Mouse (Mus musculus) CH12.LX (cell line): ENCODE results near the gene Pigw. TPM values are rescaled to one million over a fixed set of nuclear protein-coding genes. Genes with fewer than 3 reads are reported as not detected.

ENCODE experiments used
- DNase-seq: peaks from one replicate; pipeline ENCODE4 v3.0.0-alpha.2; 2013; ENCODE audit errors: extremely low read depth
- H3K27ac ChIP-seq: 2 replicates; pipeline ENCODE4 v1.5.1; 2012; ENCODE audit warnings: low read depth, mild to moderate bottlenecking, control low read depth, moderate library complexity; ENCODE audit not compliant: insufficient read depth
- H3K27me3 ChIP-seq: replicated peaks from 2 replicates; pipeline ENCODE3; 2012; ENCODE audit warnings: inconsistent platforms
- H3K36me3 ChIP-seq, 2 experiments: replicated peaks in 1 of 2; 2 replicates each; pipeline versions ENCODE3 to v1.6.1; 2012; ENCODE audit warnings: inconsistent platforms in 1 of 2, low read length in 1 of 2, mild to moderate bottlenecking in 1 of 2, mixed read lengths in 1 of 2, moderate library complexity in 1 of 2; ENCODE audit not compliant: control insufficient read depth in 1 of 2, insufficient read depth in 1 of 2
- H3K4me1 ChIP-seq, 2 experiments: 2 replicates each; pipeline ENCODE4 v1.6.1; 2012; ENCODE audit warnings: inconsistent platforms in 1 of 2, moderate library complexity in 1 of 2; ENCODE audit not compliant: insufficient read depth in 2 of 2, control insufficient read depth in 1 of 2
- H3K4me2 ChIP-seq: 2 replicates; pipeline ENCODE4 v1.6.1; 2012; ENCODE audit warnings: low read depth, mild to moderate bottlenecking, control low read depth; ENCODE audit not compliant: poor library complexity, insufficient read depth, severe bottlenecking
- H3K4me3 ChIP-seq, 3 experiments: fragments of 150-350 bp in 1 of 3; sonication (generic) in 1 of 3; replicated peaks in 1 of 3; 2 replicates each; pipeline versions ENCODE3 to v1.5.1; 2011 to 2012; ENCODE audit warnings: low read depth in 2 of 3, low read length in 2 of 3, mild to moderate bottlenecking in 2 of 3, moderate library complexity in 2 of 3, control low read depth in 1 of 3, improper control_type of control experiment in 1 of 3, inconsistent platforms in 1 of 3, mixed read lengths in 1 of 3; ENCODE audit not compliant: poor library complexity in 1 of 3
- H3K79me2 ChIP-seq: replicated peaks from 2 replicates; pipeline ENCODE4 v1.6.1; 2012; ENCODE audit warnings: mild to moderate bottlenecking, moderate library complexity; ENCODE audit not compliant: control insufficient read depth, poor library complexity, insufficient read depth, severe bottlenecking; ENCODE audit errors: extremely low read depth
- H3K9ac ChIP-seq: 2 replicates; pipeline ENCODE4 v1.6.1; 2012; ENCODE audit warnings: low read depth, mild to moderate bottlenecking, control low read depth, moderate library complexity; ENCODE audit not compliant: insufficient read depth
- H3K9me3 ChIP-seq: replicated peaks from 2 replicates; pipeline ENCODE3; 2012; ENCODE audit warnings: low read length, inconsistent platforms, mixed read lengths
- BHLHE40 ChIP-seq: IDR thresholded peaks from 2 replicates; pipeline ENCODE4 v1.6.1; 2011; ENCODE audit warnings: mild to moderate bottlenecking, low read depth, low read length, improper control_type of control experiment
- CHD1 ChIP-seq: IDR thresholded peaks from 2 replicates; pipeline ENCODE4 v1.6.1; 2012; ENCODE audit warnings: low read depth, low read length, improper control_type of control experiment, inconsistent platforms
- CHD2 ChIP-seq: IDR thresholded peaks from 2 replicates; pipeline ENCODE4 v1.6.1; 2011; ENCODE audit warnings: low read length, improper control_type of control experiment
- CTCF ChIP-seq, 2 experiments: IDR thresholded peaks in 1 of 2; conservative IDR thresholded peaks in 1 of 2; 2 replicates each; pipeline ENCODE4 v1.5.1; 2011 to 2012; ENCODE audit warnings: low read depth in 2 of 2, low read length in 2 of 2, improper control_type of control experiment in 1 of 2, inconsistent platforms in 1 of 2, mild to moderate bottlenecking in 1 of 2, moderate library complexity in 1 of 2
- E2F4 ChIP-seq: IDR thresholded peaks from 2 replicates; pipeline ENCODE4 v1.6.1; 2011; ENCODE audit warnings: low read depth, low read length, improper control_type of control experiment; ENCODE audit not compliant: insufficient replicate concordance
- ELF1 ChIP-seq: IDR thresholded peaks from 2 replicates; pipeline ENCODE4 v1.6.1; 2014; ENCODE audit warnings: low read depth, mild to moderate bottlenecking, inconsistent platforms, low read length, improper control_type of control experiment
- EP300 ChIP-seq: IDR thresholded peaks from 2 replicates; pipeline ENCODE4 v1.6.1; 2011; ENCODE audit warnings: low read length, improper control_type of control experiment
- HCFC1 ChIP-seq: IDR thresholded peaks from 2 replicates; pipeline ENCODE4 v1.6.1; 2012; ENCODE audit warnings: low read depth, mild to moderate bottlenecking, inconsistent platforms, low read length, improper control_type of control experiment
- JUND ChIP-seq: conservative IDR thresholded peaks from 2 replicates; pipeline ENCODE4 v1.6.1; 2011; ENCODE audit warnings: low read depth, low read length, improper control_type of control experiment
- MAFK ChIP-seq: IDR thresholded peaks from 2 replicates; pipeline ENCODE4 v1.6.1; 2011; ENCODE audit warnings: low read length, improper control_type of control experiment; ENCODE audit not compliant: insufficient replicate concordance
- MAX ChIP-seq: IDR thresholded peaks from 2 replicates; pipeline ENCODE4 v1.6.1; 2011; ENCODE audit warnings: low read length, improper control_type of control experiment
- MXI1 ChIP-seq: IDR thresholded peaks from 2 replicates; pipeline ENCODE4 v1.6.1; 2011; ENCODE audit warnings: mild to moderate bottlenecking, low read depth, low read length, improper control_type of control experiment
- NELFE ChIP-seq: IDR thresholded peaks from 2 replicates; pipeline ENCODE4 v1.6.1; 2011; ENCODE audit warnings: low read depth, low read length, improper control_type of control experiment
- NRF1 ChIP-seq: IDR thresholded peaks from 2 replicates; pipeline ENCODE4 v1.6.1; 2014; ENCODE audit warnings: low read depth, mild to moderate bottlenecking, inconsistent platforms, low read length, improper control_type of control experiment, moderate library complexity
- PAX5 ChIP-seq: IDR thresholded peaks from 2 replicates; pipeline ENCODE4 v1.6.1; 2012; ENCODE audit warnings: low read length, inconsistent platforms, mixed read lengths
- RAD21 ChIP-seq: IDR thresholded peaks from 2 replicates; pipeline ENCODE4 v1.6.1; 2011; ENCODE audit warnings: low read depth, mild to moderate bottlenecking, low read length, improper control_type of control experiment, moderate library complexity
- SIN3A ChIP-seq: IDR thresholded peaks from 2 replicates; pipeline ENCODE4 v1.6.1; 2012; ENCODE audit warnings: low read length, improper control_type of control experiment, inconsistent platforms
- TBP ChIP-seq: conservative IDR thresholded peaks from 2 replicates; pipeline ENCODE4 v1.6.1; 2011; ENCODE audit warnings: low read depth, low read length, improper control_type of control experiment
- TCF12 ChIP-seq: IDR thresholded peaks from 2 replicates; pipeline ENCODE4 v1.6.1; 2014; ENCODE audit warnings: low read depth, mild to moderate bottlenecking, inconsistent platforms, low read length, improper control_type of control experiment
- UBTF ChIP-seq: IDR thresholded peaks from 2 replicates; pipeline ENCODE4 v1.6.1; 2012; ENCODE audit warnings: low read depth, mild to moderate bottlenecking, inconsistent platforms, low read length, improper control_type of control experiment, moderate library complexity
- USF1 ChIP-seq: IDR thresholded peaks from 2 replicates; pipeline ENCODE4 v1.6.1; 2014; ENCODE audit warnings: low read depth, mild to moderate bottlenecking, inconsistent platforms, low read length, improper control_type of control experiment
- ZC3H11A ChIP-seq: IDR thresholded peaks from 2 replicates; pipeline ENCODE4 v1.6.1; 2012; ENCODE audit warnings: low read depth, mild to moderate bottlenecking, inconsistent platforms, low read length, improper control_type of control experiment
- ZKSCAN1 ChIP-seq: IDR thresholded peaks from 2 replicates; pipeline ENCODE4 v1.6.1; 2012; ENCODE audit warnings: low read depth, inconsistent platforms, low read length, improper control_type of control experiment, borderline replicate concordance
- ZMIZ1 ChIP-seq: IDR thresholded peaks from 2 replicates; pipeline ENCODE4 v1.6.1; 2012; ENCODE audit warnings: low read depth, mild to moderate bottlenecking, inconsistent platforms, low read length, improper control_type of control experiment
- dilution Hi-C: fragments of 300-500 bp; cut with MboI; formaldehyde crosslinking; loops from 2 replicates; pipeline ENCODE4 v1.14.3; 2020; ENCODE audit warnings: low sequenced_read_pairs; ENCODE audit not compliant: extremely low pct_unique_long_range_greater_than_20kb, extremely low pct_ligation_motif_present
- in situ Hi-C: fragments of 300-500 bp; cut with MboI; formaldehyde crosslinking; loops from 3 replicates; pipeline ENCODE4 v1.14.3; 2019; ENCODE audit warnings: low sequenced_read_pairs, low pct_ligation_motif_present, low pct_unique_long_range_greater_than_20kb, mixed read lengths
- polyA plus RNA-seq: library from polyadenylated mRNA; unstranded; fragments of >175 nt; gene quantifications from 2 replicates; pipeline ENCODE4 v1.2.1, GENCODE M21; 2012; ENCODE audit warnings: low read depth; ENCODE audit not compliant: insufficient read length
- total RNA-seq, 2 experiments: library from RNA; depleted of rRNA; stranded (reverse); fragments of 300-350 nt in 1 of 2; fragments of >200 nt in 1 of 2; gene quantifications; 2 replicates each; pipeline ENCODE4 v1.2.3; 2012 to 2014

Pigw gene
- total and polyA plus RNA-seq, 3 experiments: 5.7 to 9.2 (median 6.5) TPM

DNA sequence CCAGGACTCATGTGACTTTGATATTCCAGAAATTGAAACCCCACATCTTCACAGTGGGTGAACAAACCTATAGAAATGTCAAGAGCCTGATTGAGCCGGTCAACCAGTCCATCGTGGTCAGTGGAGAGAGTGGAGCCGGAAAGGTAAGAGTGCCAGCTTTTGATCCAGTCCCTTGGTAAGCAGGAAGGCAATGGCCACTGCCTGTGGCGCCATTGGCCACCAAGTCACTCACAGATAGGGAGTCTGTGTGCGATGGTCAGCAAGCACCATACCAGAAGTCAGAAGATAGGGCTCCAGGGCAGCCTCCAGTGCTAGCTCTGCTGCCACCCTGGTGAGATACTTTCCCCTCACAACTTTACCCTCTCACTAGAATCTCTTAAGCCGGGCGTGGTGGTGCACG lies 7.9 kb upstream of the Pigw start:
- H3K9me3 ChIP-seq: no peaks in the 10 kb centered on the region
- H3K27me3 ChIP-seq: no peaks in the 10 kb centered on the region
- H3K79me2 ChIP-seq: no peaks in the 10 kb centered on the region
- H3K36me3 ChIP-seq: peaks cover 59 to 91% of the 10 kb centered on the region in 2 experiments
- DNase-seq: no peak
- no peak overlapping the region for H3K9ac ChIP-seq
- no peak overlapping the region for H3K4me2 ChIP-seq
- H3K4me1 ChIP-seq: no peaks in the 10 kb centered on the region
- no peak overlapping the region for H3K27ac ChIP-seq
- TF ChIP-seq HCFC1 (no peak), ZKSCAN1 (no peak), MXI1 (no peak), BHLHE40 (no peak), PAX5 (no peak), SIN3A (no peak), USF1 (no peak), ELF1 (no peak), NELFE (no peak), UBTF (no peak), ZC3H11A (no peak), TBP (no peak), E2F4 (no peak), CTCF (conservative IDR thresholded peaks at IDR 0.05 in 1 of 2, IDR thresholded peaks at IDR 0.05 in 1 of 2; ENCODE audit: low read depth in 2 of 2, low read length in 2 of 2) (no peak), MAFK (no peak), JUND (no peak)
- H3K4me3 ChIP-seq: no peak overlapping the region
- in situ Hi-C loops: no loop called here
- dilution Hi-C loops: no loop called here

DNA sequence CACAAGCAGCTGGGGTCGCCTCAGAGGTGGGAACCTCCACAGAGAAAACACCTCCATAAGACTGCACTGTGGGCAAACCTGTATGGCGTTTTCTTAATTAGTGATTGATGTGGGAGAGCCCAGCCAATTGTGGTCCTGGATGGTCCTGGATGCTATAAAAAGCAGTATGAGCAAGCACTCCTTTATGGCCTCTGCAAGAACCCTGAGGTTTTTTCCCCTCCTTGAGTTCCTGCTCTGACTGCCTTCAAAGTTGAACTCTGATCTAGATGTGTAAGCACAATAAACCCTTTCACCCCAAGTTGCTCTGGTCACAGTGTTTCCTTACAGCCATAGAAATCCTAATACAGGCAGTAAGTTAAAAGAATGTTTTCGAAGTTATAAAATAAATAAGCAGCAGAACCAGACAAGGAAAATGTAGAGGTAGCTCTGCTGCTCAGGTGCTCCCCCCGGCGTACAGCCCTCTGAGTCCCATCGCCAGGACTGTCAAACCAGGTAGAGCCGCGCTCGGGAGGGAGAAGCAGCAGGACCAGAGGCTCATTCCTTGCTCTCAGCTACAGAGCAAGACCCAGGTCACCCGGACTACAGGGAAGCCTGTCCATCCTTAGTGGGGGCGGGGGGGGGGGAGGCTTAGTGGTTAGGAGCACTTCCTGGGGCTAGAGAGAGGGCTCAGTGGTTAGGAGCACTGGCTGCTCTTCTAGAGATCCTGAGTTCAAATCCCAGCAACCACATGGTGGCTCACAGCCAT lies 6.9 kb upstream of the Pigw start:
- Histone ChIP-seq H3K9me3 (no peaks in the 10 kb centered on the region), H3K36me3 (peaks cover 51 to 90% of the 10 kb centered on the region in 2 experiments), H3K27ac (no peak overlapping the region), H3K27me3 (no peaks in the 10 kb centered on the region), H3K79me2 (no peaks in the 10 kb centered on the region), H3K4me2 (no peak overlapping the region), H3K9ac (no peak overlapping the region), H3K4me3 (no peak overlapping the region), H3K4me1 (peaks cover 0 to 8% of the 10 kb centered on the region in 2 experiments; a peak in 2 of 4 replicates)
- no peak for DNase-seq
- in situ Hi-C loops: no loop called here
- TF ChIP-seq SIN3A (no peak), JUND (no peak), TCF12 (no peak), CHD2 (no peak), HCFC1 (no peak), E2F4 (no peak), PAX5 (no peak), TBP (no peak), ELF1 (no peak), CHD1 (no peak), RAD21 (no peak), EP300 (no peak), ZMIZ1 (no peak), MAX (no peak), BHLHE40 (no peak), NRF1 (no peak)
- dilution Hi-C loops: no loop called here
